Mouse (Mus musculus) kidney, postnatal 25 days (tissue): ENCODE data around the gene Atg4d.
"Not testable (repeated sequence)": the region's sequence is repeated elsewhere in the genome, so short reads cannot be mapped to it uniquely, and the experiment has no call there.

Experiments used
- DNase-seq, 2 experiments: peaks; one replicate each; pipeline ENCODE4 v3.0.0; 2021; ENCODE audit warnings: mixed read lengths in 2 of 2

Atg4d gene

GRCm38 (mm10) chr9:21265000-21265561 lies at the start of gene Atg4d:
TSS of gene Atg4d (plus strand) at chr9:21265293.
- peak; percentile 99 for DNase-seq

GRCm38 (mm10) chr9:21216050-21216841 lies 48.8 kb upstream of the Atg4d start:
- DNase-seq, result no peak

GRCm38 (mm10) chr9:21219820-21220219 lies 45.3 kb upstream of the Atg4d start:
- DNase-seq, result peak in 1 of 2 experiments; percentile 35

- peak; percentile 95 to 96 for DNase-seq
These were observed 44.4 kb upstream of the Atg4d start for GRCm38 (mm10) chr9:21220490-21221382.

GRCm38 (mm10) chr9:21221383-21221929 lies 43.6 kb upstream of the Atg4d start:
- DNase-seq, result peak; percentile 47 to 60

- DNase-seq, result not testable (repeated sequence)
These were observed 41.6 kb upstream of the Atg4d start for GRCm38 (mm10) chr9:21223490-21223889.

GRCm38 (mm10) chr9:21223906-21224305 lies 41.2 kb upstream of the Atg4d start:
- DNase-seq, result no peak

- DNase-seq, result peak; percentile 62 to 66
These were observed 40.3 kb upstream of the Atg4d start for GRCm38 (mm10) chr9:21224576-21225414.

- DNase-seq, result no peak
These were observed 39.7 kb upstream of the Atg4d start for GRCm38 (mm10) chr9:21225415-21225758.

GRCm38 (mm10) chr9:21227342-21227741 lies 37.8 kb upstream of the Atg4d start:
- DNase-seq, result peak in 1 of 2 experiments; percentile 38

GRCm38 (mm10) chr9:21231551-21231950 lies 33.5 kb upstream of the Atg4d start:
- DNase-seq, result no peak

- no peak for DNase-seq
These were observed 32.2 kb upstream of the Atg4d start for GRCm38 (mm10) chr9:21232867-21233266.

GRCm38 (mm10) chr9:21233366-21233765 lies 31.7 kb upstream of the Atg4d start:
- peak in 1 of 2 experiments; percentile 36 for DNase-seq

GRCm38 (mm10) chr9:21233805-21234204 lies 31.3 kb upstream of the Atg4d start:
- no peak for DNase-seq

- peak in 1 of 2 experiments; percentile 23 for DNase-seq
These were observed 29.8 kb upstream of the Atg4d start for GRCm38 (mm10) chr9:21235341-21235740.

- DNase-seq, result no peak
These were observed 28.1 kb upstream of the Atg4d start for GRCm38 (mm10) chr9:21236991-21237367.

- DNase-seq, result peak in 1 of 2 experiments; percentile 45
These were observed 27.6 kb upstream of the Atg4d start for GRCm38 (mm10) chr9:21237368-21238003.

GRCm38 (mm10) chr9:21238004-21238732 lies 26.9 kb upstream of the Atg4d start:
- peak; percentile 21 to 47 for DNase-seq

GRCm38 (mm10) chr9:21238733-21239464 lies 26.2 kb upstream of the Atg4d start, which contains the start of gene Keap1:
TSS of gene Keap1 (minus strand) at chr9:21239361.
- DNase-seq, result peak; percentile 85 to 92

GRCm38 (mm10) chr9:21239465-21239848 lies 25.6 kb upstream of the Atg4d start:
- DNase-seq, result no peak
